24 mouse cellular contexts compared by ENCODE assay signal in genomic region chr17:25604234-25604633, GRCm38 (mm10). TPM values are rescaled to one million over a fixed set of nuclear protein-coding genes. Genes with fewer than 3 reads are reported as not detected.
DNase-seq lines count a peak whose midpoint lies in the region; ATAC-seq and TF ChIP-seq lines count a peak whose summit lies in the region.
"Had no signal": no experiment of that assay in that cellular context is flagged by ENCODE, and none has a peak within 500 bp of the region (broad histone marks: within the 10 kb centered on the region; RNA-seq: fewer than 3 reads in every experiment).

No protein-coding gene starts in this region.

- H3K9me3 ChIP-seq in kidney, embryonic 16.5 days (ENCODE audit: low read length), result no peaks in the 10 kb centered on the region
- H3K9me3 ChIP-seq in midbrain, embryonic 16.5 days (replicated peaks; ENCODE audit: control insufficient read depth, low read length, poor library complexity, severe bottlenecking), result no peaks in the 10 kb centered on the region
- H3K9me3 ChIP-seq in midbrain, embryonic 10.5 days (replicated peaks), result no peaks in the 10 kb centered on the region
- H3K9me3 ChIP-seq in liver, embryonic 11.5 days (ENCODE audit: control insufficient read depth, low read length), result no peaks in the 10 kb centered on the region
- H3K9me3 ChIP-seq: embryonic facial prominence, embryonic 15.5 days; forebrain, embryonic 10.5 days; heart, embryonic 13.5 days; hindbrain, embryonic 15.5 days had no signal

- H3K4me2 ChIP-seq in kidney, embryonic 16.5 days (replicated peaks; ENCODE audit: low read depth, low read length), result no peak overlapping the region
- H3K4me2 ChIP-seq in midbrain, embryonic 16.5 days (ENCODE audit: low read length), result no peak overlapping the region
- no peak overlapping the region for H3K4me2 ChIP-seq in liver, embryonic 11.5 days
- H3K4me2 ChIP-seq: embryonic facial prominence, embryonic 15.5 days; heart, embryonic 13.5 days; hindbrain, embryonic 15.5 days had no signal

- H3K9ac ChIP-seq in kidney, embryonic 16.5 days (replicated peaks; ENCODE audit: low read length), result no peak overlapping the region
- no peak overlapping the region for H3K9ac ChIP-seq in midbrain, embryonic 16.5 days (ENCODE audit: low read depth, low read length)
- H3K9ac ChIP-seq in liver, embryonic 11.5 days (ENCODE audit: low read depth, low read length), result no peak overlapping the region
- H3K9ac ChIP-seq: embryonic facial prominence, embryonic 15.5 days; heart, embryonic 13.5 days; hindbrain, embryonic 15.5 days had no signal

- DNase-seq in kidney, adult 2 months, result peak; percentile 12
- peak; percentile 47 for DNase-seq in embryo, embryonic 11 days
- DNase-seq in midbrain, embryonic 10.5 days (ENCODE audit: low spot score), result no peak
- no peak for DNase-seq in liver, embryonic 11.5 days (ENCODE audit: low spot score)
- DNase-seq: adrenal gland, postnatal 25 days; B cell, adult 2 months; cerebellum, adult 18-20 months; cerebellum, adult 9-11 months; cerebellum, postnatal 36 days; gastrocnemius, postnatal 10 days; heart, postnatal 36 days had no signal

- no peak for TF ChIP-seq CTCF in kidney, adult 2 months (conservative IDR thresholded peaks at IDR 0.05; ENCODE audit: insufficient read depth, insufficient read length, low read depth, low read length)

- H3K4me1 ChIP-seq in kidney, adult 2 months (ENCODE audit: control insufficient read depth, insufficient read depth, low read length), result no peaks in the 10 kb centered on the region
- H3K4me1 ChIP-seq in kidney, embryonic 16.5 days (ENCODE audit: insufficient read depth, low read length), result peaks cover 7% of the 10 kb centered on the region; the same call in 1 of the 2 replicates
- H3K4me1 ChIP-seq in midbrain, embryonic 16.5 days (ENCODE audit: control insufficient read depth, insufficient read depth, low read length), result peaks cover 3% of the 10 kb centered on the region; the same call in 1 of the 2 replicates
- peaks cover 22% of the 10 kb centered on the region for H3K4me1 ChIP-seq in midbrain, embryonic 10.5 days
- peaks cover 7% of the 10 kb centered on the region for H3K4me1 ChIP-seq in liver, embryonic 11.5 days (replicated peaks; ENCODE audit: control insufficient read depth, insufficient read depth, low read length)

- TF ChIP-seq POLR2A in kidney, adult 2 months (IDR thresholded peaks at IDR 0.05; ENCODE audit: low read depth, low read length), result no peak

- ATAC-seq in kidney, embryonic 16.5 days (ENCODE audit: low FRiP score, low TSS enrichment), result no peak
- ATAC-seq in granulocyte monocyte progenitor cell, adult 5-6 weeks (replicated peaks; ENCODE audit: poor library complexity, severe bottlenecking), result peak; percentile 56; the same call in 1 of the 2 replicates
- peak; percentile 67; the same call in 1 of the 2 replicates for ATAC-seq in megakaryocyte, adult 5-6 weeks (ENCODE audit: poor library complexity, severe bottlenecking)
- ATAC-seq in midbrain, embryonic 16.5 days, result no peak
- ATAC-seq in liver, embryonic 11.5 days (replicated peaks; ENCODE audit: low FRiP score), result no peak
- ATAC-seq: CD4-positive, CD25-positive, alpha-beta regulatory T cell, adult 4 months; forebrain, embryonic 14.5 days; inflammation-experienced regulatory T-cells, adult 6 months had no signal

- 42% methylated on average over 5 of the region's 5 CpGs for WGBS in kidney, adult 2 months
- WGBS in kidney, embryonic 16.5 days, result 20% methylated on average over 5 of the region's 5 CpGs
- 69% methylated on average over 5 of the region's 5 CpGs for WGBS in midbrain, embryonic 16.5 days
- WGBS in midbrain, embryonic 10.5 days, result 67% methylated on average over 5 of the region's 5 CpGs
- 47% methylated on average over 5 of the region's 5 CpGs for WGBS in liver, embryonic 11.5 days

- H3K36me3 ChIP-seq in kidney, adult 2 months (ENCODE audit: control insufficient read depth, insufficient read depth, low read length), result no peaks in the 10 kb centered on the region
- no peaks in the 10 kb centered on the region for H3K36me3 ChIP-seq in kidney, embryonic 16.5 days (ENCODE audit: insufficient read depth, low read length)
- no peaks in the 10 kb centered on the region for H3K36me3 ChIP-seq in midbrain, embryonic 16.5 days (ENCODE audit: control insufficient read depth, insufficient read depth, low read length)
- peaks cover 4% of the 10 kb centered on the region; the same call in 1 of the 2 replicates for H3K36me3 ChIP-seq in midbrain, embryonic 10.5 days
- H3K36me3 ChIP-seq in liver, embryonic 11.5 days (ENCODE audit: control insufficient read depth, insufficient read depth, low read length), result no peaks in the 10 kb centered on the region
- H3K36me3 ChIP-seq: hindbrain, embryonic 15.5 days had no signal

- no peaks in the 10 kb centered on the region for H3K27me3 ChIP-seq in kidney, adult 2 months (replicated peaks; ENCODE audit: control insufficient read depth, insufficient read depth, low read length)
- H3K27me3 ChIP-seq in kidney, embryonic 16.5 days (ENCODE audit: insufficient read depth, low read length), result no peaks in the 10 kb centered on the region
- H3K27me3 ChIP-seq in midbrain, embryonic 16.5 days (ENCODE audit: control insufficient read depth, insufficient read depth, low read depth, low read length), result no peaks in the 10 kb centered on the region
- no peaks in the 10 kb centered on the region for H3K27me3 ChIP-seq in midbrain, embryonic 10.5 days (ENCODE audit: low read depth, poor library complexity, severe bottlenecking)
- H3K27me3 ChIP-seq in liver, embryonic 11.5 days (replicated peaks; ENCODE audit: control insufficient read depth, insufficient read depth, low read length), result no peaks in the 10 kb centered on the region
- H3K27me3 ChIP-seq: embryonic facial prominence, embryonic 15.5 days; heart, embryonic 13.5 days; hindbrain, embryonic 15.5 days had no signal

- no peak overlapping the region for H3K27ac ChIP-seq in kidney, adult 2 months (ENCODE audit: insufficient read depth, low read depth, low read length)
- no peak overlapping the region for H3K27ac ChIP-seq in kidney, embryonic 16.5 days (ENCODE audit: low read length)
- no peak overlapping the region for H3K27ac ChIP-seq in midbrain, embryonic 16.5 days (ENCODE audit: low read length)
- no peak overlapping the region for H3K27ac ChIP-seq in midbrain, embryonic 10.5 days (replicated peaks)
- H3K27ac ChIP-seq in liver, embryonic 11.5 days (ENCODE audit: low read depth, low read length), result no peak overlapping the region
- H3K27ac ChIP-seq: embryonic facial prominence, embryonic 15.5 days; heart, embryonic 13.5 days; hindbrain, embryonic 15.5 days had no signal

- no peak overlapping the region for H3K4me3 ChIP-seq in kidney, adult 2 months (ENCODE audit: insufficient read depth, low read depth, low read length)
- no peak overlapping the region for H3K4me3 ChIP-seq in kidney, embryonic 16.5 days (ENCODE audit: low read length)
- H3K4me3 ChIP-seq in midbrain, embryonic 16.5 days (ENCODE audit: low read depth, low read length), result no peak overlapping the region
- no peak overlapping the region for H3K4me3 ChIP-seq in midbrain, embryonic 10.5 days
- no peak overlapping the region for H3K4me3 ChIP-seq in liver, embryonic 11.5 days (ENCODE audit: low read depth, low read length)
- H3K4me3 ChIP-seq: embryonic facial prominence, embryonic 15.5 days; erythroblast, embryonic 14.5 days; forebrain, embryonic 10.5 days; heart, embryonic 13.5 days; hindbrain, embryonic 15.5 days had no signal

RNA-seq across cellular contexts. Expression of gene Lmf1, which starts 25.3 kb away (rescaled TPM):
- polyA plus RNA-seq in kidney, adult 2 months (2012; rRNA removed), result 31.6 and 35.4 TPM in 2 replicates
- 32.7 and 35.4 TPM in 2 replicates for polyA plus RNA-seq in kidney, embryonic 16.5 days (2015; fragmentation: Nextera tagmentation; extraction: Ambion mirVana)
- total RNA-seq in granulocyte monocyte progenitor cell, adult 5-6 weeks (2014; fragmentation: Nextera tagmentation), result 34.0 and 36.8 TPM in 2 replicates
- total RNA-seq in granulocyte monocyte progenitor cell, adult 5-6 weeks (2017), result 6.9 and 10.7 TPM in 2 replicates
- total RNA-seq in megakaryocyte, adult 5-6 weeks (2015), result 37.8 and 38.4 TPM in 2 replicates
- 16.7 and 17.0 TPM in 2 replicates for total RNA-seq in megakaryocyte, adult 5-6 weeks (2017)
- 20.4 and 20.6 TPM in 2 replicates for polyA plus RNA-seq in midbrain, embryonic 16.5 days (2015; fragmentation: Nextera tagmentation; extraction: Ambion mirVana)
- 22.3 and 22.6 TPM in 2 replicates for polyA plus RNA-seq in midbrain, embryonic 10.5 days (2016; fragmentation: Nextera tagmentation; extraction: Ambion mirVana)
- 23.8 and 29.1 TPM in 2 replicates for polyA plus RNA-seq in liver, embryonic 11.5 days (2014; fragmentation: Nextera tagmentation; extraction: Ambion mirVana)

RNA-seq across cellular contexts. Expression of gene Sox8, which starts 33.7 kb away (rescaled TPM):
- polyA plus RNA-seq in kidney, adult 2 months (2012; rRNA removed), result 0.70 and 0.76 TPM in 2 replicates
- 3.3 and 5.3 TPM in 2 replicates for polyA plus RNA-seq in kidney, embryonic 16.5 days (2015; fragmentation: Nextera tagmentation; extraction: Ambion mirVana)
- 1.1 TPM in 1 of 2 replicates, not detected in the other for total RNA-seq in granulocyte monocyte progenitor cell, adult 5-6 weeks (2014; fragmentation: Nextera tagmentation)
- not detected in 2 replicates for total RNA-seq in granulocyte monocyte progenitor cell, adult 5-6 weeks (2017)
- total RNA-seq in megakaryocyte, adult 5-6 weeks (2015), result not detected in 2 replicates
- not detected in 2 replicates for total RNA-seq in megakaryocyte, adult 5-6 weeks (2017)
- 10.1 and 16.2 TPM in 2 replicates for polyA plus RNA-seq in midbrain, embryonic 16.5 days (2015; fragmentation: Nextera tagmentation; extraction: Ambion mirVana)
- 2.4 and 3.3 TPM in 2 replicates for polyA plus RNA-seq in midbrain, embryonic 10.5 days (2016; fragmentation: Nextera tagmentation; extraction: Ambion mirVana)
- polyA plus RNA-seq in liver, embryonic 11.5 days (2014; fragmentation: Nextera tagmentation; extraction: Ambion mirVana), result 2.4 and 3.0 TPM in 2 replicates
- total RNA-seq: MEL had no signal
- polyA plus RNA-seq: CD4-positive, CD25-positive, alpha-beta regulatory T cell, adult 4 months; erythroblast, embryonic 14.5 days; inflammation-experienced regulatory T-cells, adult 6 months had no signal

Comparison
In these comparisons a context has a peak if more than half of its experiments do, and no peak if none do; other contexts are left out.
1. DNase-seq: peak in kidney, adult 2 months (single experiment) and embryo, embryonic 11 days (single experiment); none in midbrain, embryonic 10.5 days (single experiment) and liver, embryonic 11.5 days (single experiment).
2. ATAC-seq: peak in granulocyte monocyte progenitor cell, adult 5-6 weeks (single experiment) and megakaryocyte, adult 5-6 weeks (single experiment); none in kidney, embryonic 16.5 days (single experiment), midbrain, embryonic 16.5 days (single experiment) and liver, embryonic 11.5 days (single experiment).